Mouse (Mus musculus): ENCODE measurements around the gene Wnk2. TPM values are rescaled to one million over a fixed set of nuclear protein-coding genes. Genes with fewer than 3 reads are reported as not detected.

Gene Wnk2
- polyA plus RNA-seq, 1 experiment = 65.4 TPM

- peaks cover 4% of the 10 kb centered on the region for H3K4me1 ChIP-seq (ENCODE audit: control insufficient read depth, insufficient read depth, low read length)
- no peak overlapping the region for H3K4me3 ChIP-seq (ENCODE audit: insufficient read depth, low read length)
- TF ChIP-seq CTCF (IDR thresholded peaks at IDR 0.05; ENCODE audit: extremely low read depth, insufficient read depth, low read length) (no peak), POLR2A (IDR thresholded peaks at IDR 0.05; ENCODE audit: extremely low read depth, insufficient read depth, low read length) (no peak)
- no peak overlapping the region for H3K27ac ChIP-seq (ENCODE audit: insufficient read depth, low read length)
Observed at GRCm38 (mm10) chr13:49180691-49181090, 32.9 kb upstream of the Wnk2 start.

- TF ChIP-seq POLR2A (IDR thresholded peaks at IDR 0.05; ENCODE audit: extremely low read depth, insufficient read depth, low read length) (no peak), CTCF (IDR thresholded peaks at IDR 0.05; ENCODE audit: extremely low read depth, insufficient read depth, low read length) (no peak)
- peaks cover 4% of the 10 kb centered on the region for H3K4me1 ChIP-seq (ENCODE audit: control insufficient read depth, insufficient read depth, low read length)
- no peak overlapping the region for H3K27ac ChIP-seq (ENCODE audit: insufficient read depth, low read length)
- H3K4me3 ChIP-seq (ENCODE audit: insufficient read depth, low read length) = no peak overlapping the region
Observed at GRCm38 (mm10) chr13:49180274-49180673, 32.5 kb upstream of the Wnk2 start.

GRCm38 (mm10) chr13:49178839-49179585 lies 31.2 kb upstream of the Wnk2 start:
- H3K4me3 ChIP-seq (ENCODE audit: insufficient read depth, low read length) = no peak overlapping the region
- TF ChIP-seq POLR2A (IDR thresholded peaks at IDR 0.05; ENCODE audit: extremely low read depth, insufficient read depth, low read length) = no peak
- no peak for TF ChIP-seq CTCF (IDR thresholded peaks at IDR 0.05; ENCODE audit: extremely low read depth, insufficient read depth, low read length)
- no peak overlapping the region for H3K27ac ChIP-seq (ENCODE audit: insufficient read depth, low read length)
- H3K4me1 ChIP-seq (ENCODE audit: control insufficient read depth, insufficient read depth, low read length) = peaks cover 4% of the 10 kb centered on the region

- H3K4me3 ChIP-seq (ENCODE audit: insufficient read depth, low read length) = no peak overlapping the region
- no peak for TF ChIP-seq POLR2A (IDR thresholded peaks at IDR 0.05; ENCODE audit: extremely low read depth, insufficient read depth, low read length)
- TF ChIP-seq CTCF (IDR thresholded peaks at IDR 0.05; ENCODE audit: extremely low read depth, insufficient read depth, low read length) = no peak
- no peak overlapping the region for H3K27ac ChIP-seq (ENCODE audit: insufficient read depth, low read length)
- peaks cover 8% of the 10 kb centered on the region; the same call in 1 of the 2 replicates for H3K4me1 ChIP-seq (ENCODE audit: control insufficient read depth, insufficient read depth, low read length)
Observed at GRCm38 (mm10) chr13:49175509-49175908, 27.7 kb upstream of the Wnk2 start.

GRCm38 (mm10) chr13:49172971-49173596 lies 25.3 kb upstream of the Wnk2 start:
- Histone ChIP-seq H3K4me3 (ENCODE audit: insufficient read depth, low read length) (no peak overlapping the region), H3K27ac (ENCODE audit: insufficient read depth, low read length) (no peak overlapping the region), H3K4me1 (ENCODE audit: control insufficient read depth, insufficient read depth, low read length) (peaks cover 5% of the 10 kb centered on the region; the same call in 1 of the 2 replicates)
- TF ChIP-seq CTCF (IDR thresholded peaks at IDR 0.05; ENCODE audit: extremely low read depth, insufficient read depth, low read length) = peak; percentile 86
- TF ChIP-seq POLR2A (IDR thresholded peaks at IDR 0.05; ENCODE audit: extremely low read depth, insufficient read depth, low read length) = no peak

- Histone ChIP-seq H3K27ac (ENCODE audit: insufficient read depth, low read length) (no peak overlapping the region), H3K4me3 (ENCODE audit: insufficient read depth, low read length) (no peak overlapping the region), H3K4me1 (ENCODE audit: control insufficient read depth, insufficient read depth, low read length) (peaks cover 5% of the 10 kb centered on the region; the same call in 1 of the 2 replicates)
- TF ChIP-seq POLR2A (IDR thresholded peaks at IDR 0.05; ENCODE audit: extremely low read depth, insufficient read depth, low read length) (no peak), CTCF (IDR thresholded peaks at IDR 0.05; ENCODE audit: extremely low read depth, insufficient read depth, low read length) (no peak)
Observed at GRCm38 (mm10) chr13:49172335-49172734, 24.5 kb upstream of the Wnk2 start.

- TF ChIP-seq CTCF (IDR thresholded peaks at IDR 0.05; ENCODE audit: extremely low read depth, insufficient read depth, low read length) (no peak), POLR2A (IDR thresholded peaks at IDR 0.05; ENCODE audit: extremely low read depth, insufficient read depth, low read length) (no peak)
- H3K27ac ChIP-seq (ENCODE audit: insufficient read depth, low read length) = no peak overlapping the region
- peaks cover 5% of the 10 kb centered on the region; the same call in 1 of the 2 replicates for H3K4me1 ChIP-seq (ENCODE audit: control insufficient read depth, insufficient read depth, low read length)
- no peak overlapping the region for H3K4me3 ChIP-seq (ENCODE audit: insufficient read depth, low read length)
Observed at GRCm38 (mm10) chr13:49171729-49172128, 23.9 kb upstream of the Wnk2 start.

GRCm38 (mm10) chr13:49170623-49171022 lies 22.8 kb upstream of the Wnk2 start:
- TF ChIP-seq POLR2A (IDR thresholded peaks at IDR 0.05; ENCODE audit: extremely low read depth, insufficient read depth, low read length) (no peak), CTCF (IDR thresholded peaks at IDR 0.05; ENCODE audit: extremely low read depth, insufficient read depth, low read length) (no peak)
- H3K4me1 ChIP-seq (ENCODE audit: control insufficient read depth, insufficient read depth, low read length) = peaks cover 5% of the 10 kb centered on the region; the same call in 1 of the 2 replicates
- H3K4me3 ChIP-seq (ENCODE audit: insufficient read depth, low read length) = no peak overlapping the region
- no peak overlapping the region for H3K27ac ChIP-seq (ENCODE audit: insufficient read depth, low read length)

GRCm38 (mm10) chr13:49169448-49170207 lies 21.8 kb upstream of the Wnk2 start:
- H3K4me3 ChIP-seq (ENCODE audit: insufficient read depth, low read length) = no peak overlapping the region
- no peak overlapping the region for H3K27ac ChIP-seq (ENCODE audit: insufficient read depth, low read length)
- no peak for TF ChIP-seq POLR2A (IDR thresholded peaks at IDR 0.05; ENCODE audit: extremely low read depth, insufficient read depth, low read length)
- TF ChIP-seq CTCF (IDR thresholded peaks at IDR 0.05; ENCODE audit: extremely low read depth, insufficient read depth, low read length) = peak; percentile 81
- peaks cover 5% of the 10 kb centered on the region; the same call in 1 of the 2 replicates for H3K4me1 ChIP-seq (ENCODE audit: control insufficient read depth, insufficient read depth, low read length)

Measured in cortical plate, adult 2 months (tissue).